Comparison of ENCODE assay signal across 8 mouse cellular contexts in genomic region chr7:29304463-29305262, GRCm38 (mm10). TPM values are rescaled to one million over a fixed set of nuclear protein-coding genes. Genes with fewer than 3 reads are reported as not detected.
A peak's percentile ranks its signal among the peaks of the same experiment; 100 is the strongest.
DNase-seq lines count a peak whose midpoint lies in the region; ATAC-seq lines count a peak whose summit lies in the region.

No protein-coding gene starts in this region.

- WGBS in hindbrain, embryonic 15.5 days, result under 1% methylated on average over 47 of the region's 48 CpGs

- peak overlapping the region; percentile 84 for H3K9ac ChIP-seq in hindbrain, embryonic 15.5 days

- ATAC-seq in hindbrain, embryonic 15.5 days (ENCODE audit: low FRiP score, low read depth), result peak; percentile 2; the same call in 1 of the 2 replicates

- H3K4me2 ChIP-seq in hindbrain, embryonic 15.5 days, result peak overlapping the region; percentile 92

- H3K27me3 ChIP-seq in hindbrain, embryonic 15.5 days, result no peaks in the 10 kb centered on the region

- H3K4me1 ChIP-seq in hindbrain, embryonic 15.5 days (replicated peaks), result peaks cover 61% of the 10 kb centered on the region

- H3K4me3 ChIP-seq in hindbrain, embryonic 15.5 days, result peak overlapping the region; percentile 73

- H3K27ac ChIP-seq in hindbrain, embryonic 15.5 days (replicated peaks), result peak overlapping the region; percentile 86

- H3K36me3 ChIP-seq in hindbrain, embryonic 15.5 days, result no peaks in the 10 kb centered on the region

- peak; percentile 45 for DNase-seq in cerebellum, adult 8-10 months
- no peak for DNase-seq in cerebellum, postnatal 4 days (ENCODE audit: low spot score in 2 of 2)
- peak; percentile 52 for DNase-seq in right cerebral cortex, adult 18-20 months
- DNase-seq in right cerebral cortex, postnatal 14 days, result no peak
- DNase-seq in neural tube, embryonic 10.5 days (ENCODE audit: extremely low spot score, low spot score), result peak; percentile 58
- DNase-seq in kidney, adult 8-10 months, result no peak
- DNase-seq in spleen, postnatal 4 days (ENCODE audit: low spot score in 2 of 2), result no peak

- H3K9me3 ChIP-seq in hindbrain, embryonic 15.5 days, result no peaks in the 10 kb centered on the region

RNA-seq across cellular contexts. Expression of gene Dpf1, which starts 0.9 kb away (rescaled TPM):
- polyA plus RNA-seq in hindbrain, embryonic 15.5 days (2015; fragmentation: Nextera tagmentation; extraction: Ambion mirVana), result 180 and 184 TPM in 2 replicates

RNA-seq across cellular contexts. Expression of gene Ppp1r14a, which starts 15.6 kb away (rescaled TPM):
- 3.0 and 5.1 TPM in 2 replicates for polyA plus RNA-seq in hindbrain, embryonic 15.5 days (2015; fragmentation: Nextera tagmentation; extraction: Ambion mirVana)

RNA-seq across cellular contexts. Expression of gene Spint2, which starts 23.0 kb away (rescaled TPM):
- polyA plus RNA-seq in hindbrain, embryonic 15.5 days (2015; fragmentation: Nextera tagmentation; extraction: Ambion mirVana), result 73.8 and 84.5 TPM in 2 replicates

RNA-seq across cellular contexts. Expression of gene 2200002D01Rik, which starts 56.4 kb away (rescaled TPM):
- polyA plus RNA-seq in hindbrain, embryonic 15.5 days (2015; fragmentation: Nextera tagmentation; extraction: Ambion mirVana), result 0.67 and 0.75 TPM in 2 replicates

Comparison
In these comparisons a context has a peak if more than half of its experiments do, and no peak if none do; other contexts are left out.
1. DNase-seq: peak in cerebellum, adult 8-10 months (single experiment), right cerebral cortex, adult 18-20 months (single experiment) and neural tube, embryonic 10.5 days (single experiment); none in cerebellum, postnatal 4 days (0 of 2), right cerebral cortex, postnatal 14 days (single experiment), kidney, adult 8-10 months (0 of 2) and spleen, postnatal 4 days (0 of 2).